Mouse (Mus musculus) bone marrow macrophage, adult 2 months (primary cell): ENCODE data around the gene Acot7.

ENCODE experiments used
- CTCF ChIP-seq: IDR thresholded peaks from 2 replicates; pipeline ENCODE4 v1.5.1; 2012; ENCODE audit warnings: low read depth, mild to moderate bottlenecking, low read length, moderate library complexity
- POLR2A ChIP-seq: IDR thresholded peaks from 2 replicates; pipeline ENCODE4 v1.6.1; 2012; ENCODE audit warnings: mild to moderate bottlenecking, low read depth, low read length, borderline replicate concordance

DNA sequence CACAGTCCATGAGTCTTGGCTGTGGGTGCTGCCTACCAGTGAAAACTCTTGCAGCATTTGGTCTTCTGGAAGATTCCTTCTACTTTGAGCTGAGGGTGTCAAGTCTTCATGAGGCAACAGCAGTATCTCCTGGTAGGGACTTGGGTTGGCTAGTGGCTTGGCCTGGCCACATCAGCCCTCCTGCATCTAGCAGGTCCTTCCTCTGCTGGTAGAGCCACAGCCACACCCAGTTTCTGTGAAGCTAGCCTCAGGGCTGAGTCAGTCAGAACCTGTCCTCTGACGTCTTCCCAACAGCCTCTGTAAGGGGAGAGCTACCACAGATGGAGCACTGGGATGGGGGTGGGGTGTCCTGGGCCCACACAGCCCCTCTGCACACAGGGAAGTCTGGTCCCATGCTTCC, 44.6 kb downstream of the Acot7 start:
- TF ChIP-seq POLR2A, result no peak
- no peak for TF ChIP-seq CTCF
